Mouse (Mus musculus) inflammation-experienced regulatory T-cells, adult 6 months (primary cell): ENCODE data around the gene Tspoap1. TPM values are rescaled to one million over a fixed set of nuclear protein-coding genes. Genes with fewer than 3 reads are reported as not detected.
A peak's percentile ranks its signal among the peaks of the same experiment; 100 is the strongest.

ENCODE experiments used
- ATAC-seq: one replicate; pipeline ENCODE4 v1.8.0; 2017
- polyA plus RNA-seq, 3 experiments: library from polyadenylated mRNA; unstranded; fragments of 100-300 nt; shearing (Covaris generic); gene quantifications; one replicate each; pipeline ENCODE4 v1.2.1; 2017

The Tspoap1 gene
- polyA plus RNA-seq, 3 experiments from 2014 or later, result 1.7 to 3.8 (median 3.4) TPM

GRCm38 (mm10) chr11:87759609-87760005 lies 734 bp upstream of the Tspoap1 start:
- ATAC-seq, result peak; percentile 25

GRCm38 (mm10) chr11:87761181-87761721 lies 910 bp downstream of the Tspoap1 start:
- ATAC-seq, result no peak

GRCm38 (mm10) chr11:87761806-87762701 lies 1.7 kb downstream of the Tspoap1 start:
- ATAC-seq, result no peak

- ATAC-seq, result no peak
Observed at GRCm38 (mm10) chr11:87762702-87763385, 2.5 kb downstream of the Tspoap1 start.

- no peak for ATAC-seq
Observed at GRCm38 (mm10) chr11:87763511-87763987, 3.2 kb downstream of the Tspoap1 start.

GRCm38 (mm10) chr11:87763988-87764876 lies 3.9 kb downstream of the Tspoap1 start:
- no peak for ATAC-seq

GRCm38 (mm10) chr11:87768745-87769144 lies 8.4 kb downstream of the Tspoap1 start:
- no peak for ATAC-seq

GRCm38 (mm10) chr11:87770989-87771388 lies 10.6 kb downstream of the Tspoap1 start:
- peak; percentile 67 for ATAC-seq

- no peak for ATAC-seq
Observed at GRCm38 (mm10) chr11:87772354-87772753, 12.0 kb downstream of the Tspoap1 start.

- ATAC-seq, result no peak
Observed at GRCm38 (mm10) chr11:87778100-87778765, 17.9 kb downstream of the Tspoap1 start.

- ATAC-seq, result no peak
Observed at GRCm38 (mm10) chr11:87778915-87779314, 18.6 kb downstream of the Tspoap1 start.

- no peak for ATAC-seq
Observed at GRCm38 (mm10) chr11:87779392-87779791, 19.1 kb downstream of the Tspoap1 start.

GRCm38 (mm10) chr11:87780130-87780529 lies 19.8 kb downstream of the Tspoap1 start:
- ATAC-seq, result no peak

- no peak for ATAC-seq
Observed at GRCm38 (mm10) chr11:87790088-87790487, 29.7 kb downstream of the Tspoap1 start.

GRCm38 (mm10) chr11:87793460-87793859 lies 33.1 kb downstream of the Tspoap1 start, which contains the start of gene Mpo:
Mpo (plus strand) TSS chr11:87793581.
- ATAC-seq, result no peak

- ATAC-seq, result no peak
Observed at GRCm38 (mm10) chr11:87801711-87802275, 41.5 kb downstream of the Tspoap1 start.

- no peak for ATAC-seq
Observed at GRCm38 (mm10) chr11:87802621-87803020, 42.3 kb downstream of the Tspoap1 start.

- ATAC-seq, result no peak
Observed at GRCm38 (mm10) chr11:87805448-87805847, 45.1 kb downstream of the Tspoap1 start.

- no peak for ATAC-seq
Observed at GRCm38 (mm10) chr11:87807433-87807832, 47.1 kb downstream of the Tspoap1 start.

- ATAC-seq, result peak; percentile 96
Observed at GRCm38 (mm10) chr11:87808236-87808635, 47.9 kb downstream of the Tspoap1 start.

GRCm38 (mm10) chr11:87811396-87811795 lies 51.1 kb downstream of the Tspoap1 start:
- no peak for ATAC-seq
